Mouse (Mus musculus) CD4-positive, CD25-positive, alpha-beta regulatory T cell (primary cell): ENCODE data around the gene Ogfod1. TPM values are rescaled to one million over a fixed set of nuclear protein-coding genes. Genes with fewer than 3 reads are reported as not detected.

ENCODE experiments used
- polyA plus RNA-seq: library from polyadenylated mRNA; unstranded; fragments of 100-300 nt; shearing (Covaris generic); gene quantifications from one replicate; pipeline ENCODE4 v1.2.1, GENCODE M21; 2017

Ogfod1 gene
- polyA plus RNA-seq: 16.7 TPM

GRCm38 (mm10) chr8:94036944-94037524, at the start of gene Ogfod1, which contains the start of gene Nudt21:
TSS of gene Ogfod1 (plus strand) at chr8:94037198.
TSS of gene Nudt21 (minus strand) at chr8:94037031.

GRCm38 (mm10) chr8:94012013-94012951, 24.7 kb upstream of the Ogfod1 start, which contains the start of gene Amfr:
TSS of gene Amfr (minus strand) at chr8:94012842.

GRCm38 (mm10) chr8:94098081-94098974, 61.3 kb downstream of the Ogfod1 start, which contains the start of gene Bbs2:
TSS of gene Bbs2 (minus strand) at chr8:94098928.

Other genes starting within 250 kb of the Ogfod1 start
- not detected for gene Gnao1, start 227.2 kb upstream of the Ogfod1 start, polyA plus RNA-seq
- gene Amfr, start 24.4 kb upstream of the Ogfod1 start, polyA plus RNA-seq: 155 TPM
- 114 TPM for gene Nudt21, start 167 bp upstream of the Ogfod1 start, polyA plus RNA-seq
- 9.0 TPM for gene Bbs2, start 61.7 kb downstream of the Ogfod1 start, polyA plus RNA-seq
- not detected for gene Mt4, start 100.0 kb downstream of the Ogfod1 start, polyA plus RNA-seq
- not detected for gene Mt3, start 115.4 kb downstream of the Ogfod1 start, polyA plus RNA-seq
- 1.3 TPM for gene Mt2, start 135.5 kb downstream of the Ogfod1 start, polyA plus RNA-seq
- gene Mt1, start 141.9 kb downstream of the Ogfod1 start, polyA plus RNA-seq: 1.6 TPM
- 40.6 TPM for gene Nup93, start 177.4 kb downstream of the Ogfod1 start, polyA plus RNA-seq